Mouse (Mus musculus) heart, embryonic 12.5 days (tissue): Measurements from ENCODE around the gene Ctla2b. TPM values are rescaled to one million over a fixed set of nuclear protein-coding genes. Genes with fewer than 3 reads are reported as not detected.
"Not testable (repeated sequence)": the region's sequence is repeated elsewhere in the genome, so short reads cannot be mapped to it uniquely, and the experiment has no call there.

Experiments
- ATAC-seq: fragments of 200-750 bp; cut with Nextera tagmentation; 2 replicates; pipeline ENCODE4 v1.8.0; 2017; ENCODE audit warnings: moderate TSS enrichment, moderate library complexity; ENCODE audit not compliant: insufficient number of reproducible peaks, low FRiP score
- H3K27ac ChIP-seq: fragments of 300-500 bp; sonication (generic); 2 replicates; pipeline ENCODE4 v1.5.1; 2016; ENCODE audit warnings: mild to moderate bottlenecking, moderate library complexity; ENCODE audit not compliant: poor library complexity, severe bottlenecking
- H3K27me3 ChIP-seq: fragments of 300-500 bp; sonication (generic); replicated peaks from 2 replicates; pipeline ENCODE4 v1.6.1; 2016; ENCODE audit warnings: mild to moderate bottlenecking, moderate library complexity
- H3K36me3 ChIP-seq: fragments of 300-500 bp; sonication (generic); 2 replicates; pipeline ENCODE4 v1.6.1; 2016; ENCODE audit warnings: mild to moderate bottlenecking, moderate library complexity
- H3K4me1 ChIP-seq: fragments of 300-500 bp; sonication (generic); replicated peaks from 2 replicates; pipeline ENCODE4 v1.6.1; 2016; ENCODE audit warnings: mild to moderate bottlenecking
- H3K4me2 ChIP-seq: fragments of 300-500 bp; sonication (generic); 2 replicates; pipeline ENCODE4 v1.6.1; 2016; ENCODE audit warnings: mild to moderate bottlenecking, moderate library complexity
- H3K4me3 ChIP-seq: fragments of 300-500 bp; sonication (generic); 2 replicates; pipeline ENCODE4 v1.5.1; 2016; ENCODE audit warnings: mild to moderate bottlenecking
- H3K9ac ChIP-seq: fragments of 300-500 bp; sonication (generic); 2 replicates; pipeline ENCODE4 v1.6.1; 2016; ENCODE audit warnings: mild to moderate bottlenecking, moderate library complexity
- H3K9me3 ChIP-seq: fragments of 300-500 bp; sonication (generic); replicated peaks from 2 replicates; pipeline ENCODE4 v1.6.1; 2016; ENCODE audit warnings: mild to moderate bottlenecking, moderate library complexity
- WGBS: fragments of 180-500 bp; shearing (Covaris S2); methylation state at CpG from one replicate; pipeline ENCODE4 v1.1.7; 2016; 5-methylcytosine and 5-hydroxymethylcytosine counted together
- polyA plus RNA-seq: library from polyadenylated mRNA; unstranded; fragments of >200 nt; fragmentation: Nextera tagmentation; extraction: Ambion mirVana; gene quantifications from 2 replicates; pipeline ENCODE4 v1.2.1, GENCODE M21; 2016

The Ctla2b gene
- polyA plus RNA-seq: 5.3 and 7.0 TPM in 2 replicates

- no peaks in the 10 kb centered on the region for H3K27me3 ChIP-seq
- ATAC-seq: peak; percentile 93
- no peak within 1 kb of the TSS for H3K4me3 ChIP-seq
- no peaks in the 10 kb centered on the region for H3K4me1 ChIP-seq
- peaks cover 2% of the 10 kb centered on the region; the same call in 1 of the 2 replicates for H3K9me3 ChIP-seq
- H3K36me3 ChIP-seq: no peaks in the 10 kb centered on the region
- WGBS: 40% methylated on average over 3 of the region's 3 CpGs
- H3K9ac ChIP-seq: no peak within 1 kb of the TSS
- H3K27ac ChIP-seq: peak within 1 kb of the TSS; percentile 81
- H3K4me2 ChIP-seq: no peak within 1 kb of the TSS
These were observed at the start of gene Ctla2b for GRCm38 (mm10) chr13:60897328-60897727. Gene Ctla2b, minus strand, starts transcription at chr13:60897447.

GRCm38 (mm10) chr13:60941884-60942283 is 44.6 kb upstream of the Ctla2b start, which contains the start of gene Tpbpa:
Gene Tpbpa, minus strand, starts transcription at chr13:60941984.
- not testable (repeated sequence) for H3K36me3 ChIP-seq, H3K4me1 ChIP-seq, H3K9ac ChIP-seq, H3K27me3 ChIP-seq, H3K4me2 ChIP-seq, H3K27ac ChIP-seq, ATAC-seq, H3K4me3 ChIP-seq
- H3K9me3 ChIP-seq: peaks cover 16% of the 10 kb centered on the region; the same call in 1 of the 2 replicates
- 69% methylated on average over 3 of the region's 3 CpGs for WGBS

GRCm38 (mm10) chr13:60936500-60936901 is 39.3 kb upstream of the Ctla2b start, which contains the start of the genes Gm49391 and Ctla2a:
Gene Gm49391, minus strand, starts transcription at chr13:60936571.
Gene Ctla2a, minus strand, starts transcription at chr13:60936625.
- peak; percentile 92 for ATAC-seq

GRCm38 (mm10) chr13:60935490-60935889 is 38.2 kb upstream of the Ctla2b start, which contains the start of gene Gm49393:
Gene Gm49393, minus strand, starts transcription at chr13:60935590.
- peaks cover 15% of the 10 kb centered on the region for H3K9me3 ChIP-seq
- not testable (repeated sequence) for H3K36me3 ChIP-seq, H3K27ac ChIP-seq, H3K9ac ChIP-seq, H3K27me3 ChIP-seq, H3K4me2 ChIP-seq, H3K4me1 ChIP-seq, ATAC-seq, H3K4me3 ChIP-seq
- 59% methylated on average over 2 of the region's 2 CpGs for WGBS

More at GRCm38 (mm10) chr13:60936500-60936901, 39.3 kb upstream of the Ctla2b start, which contains the start of the genes Gm49391 and Ctla2a:
- peaks cover 3% of the 10 kb centered on the region; the same call in 1 of the 2 replicates for H3K36me3 ChIP-seq
- H3K27me3 ChIP-seq: no peaks in the 10 kb centered on the region
- H3K4me3 ChIP-seq: no peak within 1 kb of the TSS
- H3K27ac ChIP-seq: peak within 1 kb of the TSS; percentile 21; the same call in 1 of the 2 replicates
- no peaks in the 10 kb centered on the region for H3K4me1 ChIP-seq
- peaks cover 20% of the 10 kb centered on the region for H3K9me3 ChIP-seq
- H3K9ac ChIP-seq: no peak within 1 kb of the TSS
- 41% methylated on average over 5 of the region's 5 CpGs for WGBS
- no peak within 1 kb of the TSS for H3K4me2 ChIP-seq

- H3K4me1 ChIP-seq, H3K9me3 ChIP-seq, H3K4me3 ChIP-seq, H3K27ac ChIP-seq, H3K27me3 ChIP-seq, ATAC-seq, H3K36me3 ChIP-seq, H3K4me2 ChIP-seq, H3K9ac ChIP-seq: not testable (repeated sequence)
- 78% methylated on average over 2 of the region's 2 CpGs for WGBS
These were observed 7.5 kb upstream of the Ctla2b start, which contains the start of gene Tpbpb for GRCm38 (mm10) chr13:60904780-60905179. Gene Tpbpb, minus strand, starts transcription at chr13:60904880.

- not testable (repeated sequence) for H3K4me2 ChIP-seq, H3K9ac ChIP-seq, ATAC-seq, H3K27me3 ChIP-seq, H3K36me3 ChIP-seq, H3K4me1 ChIP-seq, H3K9me3 ChIP-seq, H3K4me3 ChIP-seq
- 85% methylated on average over 8 of the region's 8 CpGs for WGBS
- peak within 1 kb of the TSS; percentile 81 for H3K27ac ChIP-seq
These were observed 453 bp downstream of the Ctla2b start, which contains the start of gene Gm49392 for GRCm38 (mm10) chr13:60896794-60897193. Gene Gm49392, minus strand, starts transcription at chr13:60896894.

GRCm38 (mm10) chr13:60895406-60896160 is 1.7 kb downstream of the Ctla2b start:
- peaks cover 2% of the 10 kb centered on the region for H3K9me3 ChIP-seq
- no peak overlapping the region for H3K9ac ChIP-seq
- H3K27me3 ChIP-seq: no peaks in the 10 kb centered on the region
- H3K4me3 ChIP-seq: no peak overlapping the region
- H3K4me2 ChIP-seq: no peak overlapping the region
- no peak for ATAC-seq
- H3K4me1 ChIP-seq: no peaks in the 10 kb centered on the region
- H3K27ac ChIP-seq: no peak overlapping the region
- H3K36me3 ChIP-seq: no peaks in the 10 kb centered on the region

- no peak overlapping the region for H3K4me2 ChIP-seq
- no peak overlapping the region for H3K27ac ChIP-seq
- H3K27me3 ChIP-seq: no peaks in the 10 kb centered on the region
- no peak for ATAC-seq
- no peaks in the 10 kb centered on the region for H3K36me3 ChIP-seq
- H3K9me3 ChIP-seq: peaks cover 2% of the 10 kb centered on the region
- WGBS: 76% methylated on average over 1 of the region's 1 CpGs
- H3K9ac ChIP-seq: no peak overlapping the region
- no peak overlapping the region for H3K4me3 ChIP-seq
- no peaks in the 10 kb centered on the region for H3K4me1 ChIP-seq
These were observed 4.9 kb downstream of the Ctla2b start for GRCm38 (mm10) chr13:60892301-60892700.

GRCm38 (mm10) chr13:60864281-60864680 is 33.0 kb downstream of the Ctla2b start, which contains the start of gene 4930486L24Rik:
Gene 4930486L24Rik, minus strand, starts transcription at chr13:60864475.
- 61% methylated on average over 1 of the region's 1 CpGs for WGBS
- no peak within 1 kb of the TSS for H3K27ac ChIP-seq
- H3K4me2 ChIP-seq: no peak within 1 kb of the TSS
- no peaks in the 10 kb centered on the region for H3K4me1 ChIP-seq
- no peak for ATAC-seq
- no peak within 1 kb of the TSS for H3K9ac ChIP-seq
- no peaks in the 10 kb centered on the region for H3K27me3 ChIP-seq
- H3K4me3 ChIP-seq: no peak within 1 kb of the TSS
- 0 out of 2 replicates have a peak, but pooled peaks cover 3% of the 10 kb centered on the region for H3K9me3 ChIP-seq
- H3K36me3 ChIP-seq: no peaks in the 10 kb centered on the region

GRCm38 (mm10) chr13:60848241-60849120 is 48.8 kb downstream of the Ctla2b start:
- ATAC-seq: no peak
- no peak overlapping the region for H3K4me2 ChIP-seq
- H3K4me1 ChIP-seq: no peaks in the 10 kb centered on the region
- no peaks in the 10 kb centered on the region for H3K36me3 ChIP-seq
- no peak overlapping the region for H3K4me3 ChIP-seq
- no peaks in the 10 kb centered on the region for H3K9me3 ChIP-seq
- no peak overlapping the region for H3K27ac ChIP-seq
- no peaks in the 10 kb centered on the region for H3K27me3 ChIP-seq
- WGBS: 79% methylated on average over 4 of the region's 4 CpGs
- no peak overlapping the region for H3K9ac ChIP-seq
